ENCODE assay signal across 30 mouse cellular contexts in the genomic region with DNA sequence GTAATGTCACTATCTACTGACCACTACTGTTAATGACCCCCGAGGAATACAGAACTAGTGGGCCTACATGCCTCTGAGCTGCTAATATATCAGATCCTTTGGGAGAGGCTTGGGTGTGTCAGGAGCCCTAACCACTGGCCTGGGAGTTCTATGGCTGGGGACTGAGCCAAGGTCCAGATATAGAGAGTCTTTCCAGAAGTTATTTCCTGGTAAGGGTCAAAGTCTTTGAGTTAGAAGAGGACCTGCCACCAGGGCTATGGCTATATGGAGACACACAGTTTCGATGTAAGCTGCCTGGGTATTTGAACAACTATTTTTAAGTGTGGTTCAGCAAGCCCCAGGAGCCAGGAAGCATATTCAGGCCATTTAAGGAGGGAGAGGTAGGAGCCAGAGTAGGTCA. TPM values are rescaled to one million over a fixed set of nuclear protein-coding genes. Genes with fewer than 3 reads are reported as not detected.
A peak's percentile ranks its signal among the peaks of the same experiment; 100 is the strongest.
DNase-seq lines count a peak whose midpoint lies in the region; ATAC-seq and TF ChIP-seq lines count a peak whose summit lies in the region.
"Had no signal": no experiment of that assay in that cellular context is flagged by ENCODE, and none has a peak within 500 bp of the region (broad histone marks: within the 10 kb centered on the region; RNA-seq: fewer than 3 reads in every experiment).

No protein-coding gene starts in this region.

- TF ChIP-seq EP300 in heart, adult 2 months (IDR thresholded peaks at IDR 0.05; ENCODE audit: insufficient read depth, low read depth, low read length) = no peak

- 53% methylated on average over 2 of the region's 2 CpGs for WGBS in heart, adult 2 months
- 43% methylated on average over 2 of the region's 2 CpGs for WGBS in intestine, postnatal 0 days
- 32% methylated on average over 2 of the region's 2 CpGs for WGBS in small intestine, adult 2 months

- no peaks in the 10 kb centered on the region for H3K27me3 ChIP-seq in heart, adult 2 months (ENCODE audit: control insufficient read depth, insufficient read depth, low read length)
- H3K27me3 ChIP-seq in intestine, postnatal 0 days (replicated peaks; ENCODE audit: control insufficient read depth, insufficient read depth, low read length) = no peaks in the 10 kb centered on the region
- H3K27me3 ChIP-seq in small intestine, adult 2 months (ENCODE audit: control insufficient read depth, insufficient read depth, low read length) = no peaks in the 10 kb centered on the region
- H3K27me3 ChIP-seq: CH12.LX; embryonic facial prominence, embryonic 13.5 days; embryonic facial prominence, embryonic 15.5 days; forebrain, embryonic 13.5 days; forebrain, embryonic 15.5 days; Patski had no signal

- intact Hi-C loops in heart, adult 2 months (cut with DNase I) = no loop called here

- H3K79me2 ChIP-seq in heart, adult 2 months (replicated peaks; ENCODE audit: control insufficient read depth, insufficient read depth, low read length) = no peaks in the 10 kb centered on the region

- no peak for TF ChIP-seq POLR2A in heart, adult 2 months (IDR thresholded peaks at IDR 0.05; ENCODE audit: insufficient read depth, low read depth, low read length)
- no peak for TF ChIP-seq POLR2A in small intestine, adult 2 months (IDR thresholded peaks at IDR 0.05; ENCODE audit: low read depth, low read length)

- H3K9me3 ChIP-seq in intestine, postnatal 0 days (ENCODE audit: control insufficient read depth) = no peaks in the 10 kb centered on the region
- H3K9me3 ChIP-seq: embryonic facial prominence, embryonic 13.5 days; embryonic facial prominence, embryonic 15.5 days; forebrain, embryonic 13.5 days; forebrain, embryonic 15.5 days; G1E had no signal

- TF ChIP-seq CTCF in heart, adult 2 months (IDR thresholded peaks at IDR 0.05) = no peak
- TF ChIP-seq CTCF in intestine, postnatal 0 days (IDR thresholded peaks at IDR 0.05; ENCODE audit: low read depth) = no peak
- no peak for TF ChIP-seq CTCF in small intestine, adult 2 months (IDR thresholded peaks at IDR 0.05; ENCODE audit: extremely low read depth, insufficient read length, insufficient replicate concordance, low read depth, low read length)

- H3K9ac ChIP-seq in heart, adult 2 months (ENCODE audit: low read depth, low read length) = no peak overlapping the region
- no peak overlapping the region for H3K9ac ChIP-seq in intestine, postnatal 0 days (ENCODE audit: low read depth, low read length)
- H3K9ac ChIP-seq: embryonic facial prominence, embryonic 13.5 days; embryonic facial prominence, embryonic 15.5 days; forebrain, embryonic 13.5 days; forebrain, embryonic 15.5 days had no signal

- peaks cover 11% of the 10 kb centered on the region for H3K4me1 ChIP-seq in heart, adult 2 months (ENCODE audit: control insufficient read depth, insufficient read depth, low read length)
- peaks cover 18% of the 10 kb centered on the region for H3K4me1 ChIP-seq in intestine, postnatal 0 days (replicated peaks; ENCODE audit: control insufficient read depth, insufficient read depth, low read length)
- peaks cover 65% of the 10 kb centered on the region; the same call in 1 of the 2 replicates for H3K4me1 ChIP-seq in small intestine, adult 2 months (ENCODE audit: control insufficient read depth, insufficient read depth, insufficient read length, low read length)
- H3K4me1 ChIP-seq: forebrain, embryonic 13.5 days; forebrain, embryonic 15.5 days had no signal

- DNase-seq in heart, adult 11 months = peak; percentile 83
- no peak for DNase-seq in heart, adult 2 months
- DNase-seq in gastrocnemius, postnatal 25 days = no peak
- DNase-seq: adrenal gland, adult 2 months; adrenal gland, postnatal 10 days; adrenal gland, postnatal 25 days; B cell, adult 2 months; cerebellum, adult 11 months; cerebellum, adult 18-20 months; cerebellum, adult 8-10 months; cerebellum, adult 9-11 months; cerebellum, postnatal 14 days; cerebellum, postnatal 36 days; embryo, embryonic 11 days had no signal

- H3K4me3 ChIP-seq in heart, adult 2 months = no peak overlapping the region
- no peak overlapping the region for H3K4me3 ChIP-seq in intestine, postnatal 0 days (ENCODE audit: low read depth, low read length)
- no peak overlapping the region for H3K4me3 ChIP-seq in small intestine, adult 2 months (ENCODE audit: low read depth, low read length)
- H3K4me3 ChIP-seq: embryonic facial prominence, embryonic 13.5 days; embryonic facial prominence, embryonic 15.5 days; forebrain, embryonic 13.5 days; forebrain, embryonic 15.5 days had no signal

- H3K4me2 ChIP-seq in intestine, postnatal 0 days (replicated peaks; ENCODE audit: low read depth) = no peak overlapping the region
- H3K4me2 ChIP-seq: embryonic facial prominence, embryonic 13.5 days; embryonic facial prominence, embryonic 15.5 days; forebrain, embryonic 13.5 days; forebrain, embryonic 15.5 days had no signal

- no peak overlapping the region for H3K27ac ChIP-seq in heart, adult 2 months
- peak overlapping the region; percentile 37; the same call in 1 of the 2 replicates for H3K27ac ChIP-seq in intestine, postnatal 0 days (ENCODE audit: low read depth, low read length)
- peak overlapping the region; percentile 98 for H3K27ac ChIP-seq in small intestine, adult 2 months (ENCODE audit: insufficient read depth, low read depth, low read length)
- H3K27ac ChIP-seq: embryonic facial prominence, embryonic 13.5 days; embryonic facial prominence, embryonic 15.5 days; forebrain, embryonic 13.5 days; forebrain, embryonic 15.5 days had no signal

- H3K36me3 ChIP-seq in heart, adult 2 months (ENCODE audit: control insufficient read depth, insufficient read depth, low read length) = peaks cover 4% of the 10 kb centered on the region; the same call in 1 of the 2 replicates
- no peaks in the 10 kb centered on the region for H3K36me3 ChIP-seq in intestine, postnatal 0 days (ENCODE audit: control insufficient read depth, insufficient read depth)
- no peaks in the 10 kb centered on the region for H3K36me3 ChIP-seq in small intestine, adult 2 months (ENCODE audit: control insufficient read depth, insufficient read depth, low read length)
- H3K36me3 ChIP-seq: embryonic facial prominence, embryonic 13.5 days; embryonic facial prominence, embryonic 15.5 days; forebrain, embryonic 15.5 days; G1E had no signal

- peak; percentile 80 for ATAC-seq in intestine, postnatal 0 days
- ATAC-seq in erythroblast, adult 5-6 weeks (replicated peaks; ENCODE audit: low FRiP score, poor library complexity, severe bottlenecking) = no peak
- no peak for ATAC-seq in megakaryocyte-erythroid progenitor cell, adult 5-6 weeks (replicated peaks; ENCODE audit: low FRiP score, low TSS enrichment, poor library complexity, severe bottlenecking)
- ATAC-seq: CD4-positive, CD25-positive, alpha-beta regulatory T cell, adult 4 months; forebrain, embryonic 13.5 days; forebrain, embryonic 15.5 days; Patski had no signal

RNA-seq across cellular contexts. Expression of gene Ptchd3, which starts 31.5 kb away (rescaled TPM):
- under 1 TPM; 0.18 to 0.21 TPM for total RNA-seq in heart, adult 2 months (2021)
- polyA plus RNA-seq in heart, adult 2 months (2012; rRNA removed) = 0.12 and 0.31 TPM in 2 replicates
- polyA plus RNA-seq in intestine, postnatal 0 days (2015; fragmentation: Nextera tagmentation; extraction: Ambion mirVana) = not detected in 2 replicates
- not detected in 2 replicates for polyA plus RNA-seq in small intestine, adult 2 months (2012; rRNA removed)
- not detected in 2 replicates for total RNA-seq in erythroblast, adult 5-6 weeks (2015; ENCODE audit: low replicate concordance)
- total RNA-seq in erythroblast, adult 5-6 weeks (2017; ENCODE audit: low replicate concordance) = not detected in 2 replicates
- total RNA-seq in megakaryocyte-erythroid progenitor cell, adult 5-6 weeks (2014; fragmentation: Nextera tagmentation) = not detected in 2 replicates
- not detected in 2 replicates for total RNA-seq in megakaryocyte-erythroid progenitor cell, adult 5-6 weeks (2017)
- not detected for total RNA-seq in gastrocnemius, postnatal 25 days (2021)
- total RNA-seq: adrenal gland, adult 2 months; adrenal gland, postnatal 10 days; adrenal gland, postnatal 25 days; adrenal gland, postnatal 4 days; CH12.LX; common myeloid progenitor, adult 5-6 weeks had no signal
- polyA plus RNA-seq: adrenal gland, adult 2 months; CD4-positive, CD25-positive, alpha-beta regulatory T cell, adult 4 months; embryonic facial prominence, embryonic 11.5 days; embryonic facial prominence, embryonic 13.5 days; forebrain, embryonic 11.5 days; forebrain, embryonic 13.5 days; forebrain, embryonic 15.5 days; G1E; Patski had no signal
